Mouse (Mus musculus): ENCODE data around the gene Pde4d. TPM values are rescaled to one million over a fixed set of nuclear protein-coding genes. Genes with fewer than 3 reads are reported as not detected.

Gene Pde4d
- total and polyA plus RNA-seq, 3 experiments: 18.5 to 18.8 TPM; not detected in 1

DNA sequence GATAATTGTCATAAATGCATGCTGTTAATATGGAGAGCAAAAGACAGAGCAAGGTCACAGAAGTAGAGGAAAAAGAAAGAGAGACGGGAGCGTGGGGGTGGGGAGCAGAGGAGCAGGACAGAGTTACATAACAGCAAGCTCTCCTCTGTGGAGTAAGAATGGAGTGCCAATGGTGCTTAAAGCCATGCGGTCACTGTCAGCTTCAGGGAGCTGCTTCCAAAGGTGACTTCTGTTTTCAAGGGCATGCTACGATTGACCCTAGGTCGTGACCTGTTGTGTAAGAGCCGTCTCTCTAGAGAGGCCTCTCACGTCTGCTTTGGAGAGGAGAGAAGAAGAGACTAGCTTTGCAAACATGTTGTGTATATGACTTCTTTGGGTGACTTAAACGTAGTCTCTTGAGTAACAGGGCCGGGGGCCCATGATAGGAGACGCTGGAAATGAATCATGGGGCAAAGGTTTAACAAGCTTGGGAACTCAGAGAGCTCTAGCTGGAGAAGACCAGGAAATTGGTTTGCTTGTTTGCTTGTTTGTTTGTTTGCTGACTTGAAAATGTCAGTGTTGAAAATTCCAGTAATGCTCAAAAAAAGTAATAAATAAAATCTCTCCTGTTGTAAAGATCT, 1186.3 kb downstream of the Pde4d start:
- Histone ChIP-seq H3K9me3 (replicated peaks; ENCODE audit: insufficient read depth, low read length) (no peaks in the 10 kb centered on the region), H3K9ac (ENCODE audit: control insufficient read depth, low read depth, low read length, poor library complexity, severe bottlenecking) (no peak overlapping the region), H3K27me3 (ENCODE audit: control insufficient read depth in 1 of 2, insufficient read depth in 2 of 2, low read length in 2 of 2) (no peaks in the 10 kb centered on the region), H3K36me3 (ENCODE audit: control insufficient read depth in 1 of 2, insufficient read depth in 2 of 2, low read length in 2 of 2) (peaks cover 0 to 2% of the 10 kb centered on the region in 2 experiments; a peak in 1 of 4 replicates), H3K4me1 (ENCODE audit: control insufficient read depth in 1 of 2, insufficient read depth in 2 of 2, low read length in 2 of 2) (peaks cover 0 to 10% of the 10 kb centered on the region in 2 experiments; a peak in 2 of 4 replicates), H3K4me3 (ENCODE audit: control insufficient read depth in 1 of 2, insufficient read depth in 1 of 2, low read depth in 2 of 2, low read length in 2 of 2) (no peak overlapping the region), H3K27ac (ENCODE audit: control insufficient read depth, low read depth, low read length) (no peak overlapping the region), H3K79me2 (ENCODE audit: control insufficient read depth, insufficient read depth, low read length, poor library complexity) (no peaks in the 10 kb centered on the region)
- DNase-seq (ENCODE audit: low read depth, low spot score): no peak
- TF ChIP-seq E2F4 (IDR thresholded peaks at IDR 0.05; ENCODE audit: borderline replicate concordance, low read depth, low read length): no peak
- no peak for TF ChIP-seq SMC3 (IDR thresholded peaks at IDR 0.05; ENCODE audit: low read depth, low read length)
- TF ChIP-seq ZMIZ1 (IDR thresholded peaks at IDR 0.05; ENCODE audit: low read depth, low read length): no peak
- TF ChIP-seq CHD1 (IDR thresholded peaks at IDR 0.05; ENCODE audit: low read depth, low read length): no peak
- no peak for TF ChIP-seq ETS1 (IDR thresholded peaks at IDR 0.05; ENCODE audit: low read depth, low read length)
- TF ChIP-seq SIN3A (IDR thresholded peaks at IDR 0.05; ENCODE audit: low read length): no peak
- TF ChIP-seq TBP (IDR thresholded peaks at IDR 0.05; ENCODE audit: low read depth, low read length): no peak

DNA sequence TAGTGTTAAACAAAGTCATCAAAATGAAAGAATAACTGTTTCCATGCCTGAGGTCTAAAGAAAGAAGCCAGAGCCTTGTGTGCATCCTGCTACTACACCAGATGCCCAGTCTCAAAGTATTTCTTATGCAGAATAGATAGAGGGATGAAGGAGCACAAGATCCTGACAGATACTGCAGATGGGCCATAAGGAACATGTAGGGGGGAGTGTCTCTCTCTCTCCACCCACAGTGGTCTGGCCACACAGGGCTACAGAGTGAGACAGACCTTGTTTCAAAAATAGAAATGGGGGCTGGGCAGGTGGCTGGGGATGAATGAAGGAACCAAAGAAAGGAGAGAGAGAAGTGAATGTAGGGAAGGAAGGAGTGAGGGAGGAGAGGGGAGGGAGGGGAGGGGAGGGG, 1188.5 kb downstream of the Pde4d start:
- Histone ChIP-seq H3K27ac (ENCODE audit: control insufficient read depth, low read depth, low read length) (no peak overlapping the region), H3K9me3 (replicated peaks; ENCODE audit: insufficient read depth, low read length) (no peaks in the 10 kb centered on the region), H3K27me3 (ENCODE audit: control insufficient read depth in 1 of 2, insufficient read depth in 2 of 2, low read length in 2 of 2) (no peaks in the 10 kb centered on the region), H3K36me3 (ENCODE audit: control insufficient read depth in 1 of 2, insufficient read depth in 2 of 2, low read length in 2 of 2) (peaks cover 0 to 17% of the 10 kb centered on the region in 2 experiments; a peak in 2 of 4 replicates), H3K4me1 (ENCODE audit: control insufficient read depth in 1 of 2, insufficient read depth in 2 of 2, low read length in 2 of 2) (peaks cover 15 to 19% of the 10 kb centered on the region in 2 experiments), H3K9ac (ENCODE audit: control insufficient read depth, low read depth, low read length, poor library complexity, severe bottlenecking) (no peak overlapping the region), H3K4me3 (ENCODE audit: control insufficient read depth in 1 of 2, insufficient read depth in 1 of 2, low read depth in 2 of 2, low read length in 2 of 2) (no peak overlapping the region), H3K79me2 (ENCODE audit: control insufficient read depth, insufficient read depth, low read length, poor library complexity) (no peaks in the 10 kb centered on the region)
- TF ChIP-seq JUND (IDR thresholded peaks at IDR 0.05; ENCODE audit: low read depth, low read length) (no peak), ETS1 (IDR thresholded peaks at IDR 0.05; ENCODE audit: low read depth, low read length) (no peak), NELFE (IDR thresholded peaks at IDR 0.05; ENCODE audit: low read depth, low read length) (no peak), MAFK (IDR thresholded peaks at IDR 0.05; ENCODE audit: borderline replicate concordance, low read depth, low read length) (no peak), POLR2AphosphoS5 (IDR thresholded peaks at IDR 0.05; ENCODE audit: borderline replicate concordance, low read depth, low read length) (no peak), ZC3H11A (IDR thresholded peaks at IDR 0.05; ENCODE audit: low read depth, low read length) (no peak), HCFC1 (IDR thresholded peaks at IDR 0.05; ENCODE audit: low read depth, low read length) (no peak), ZNF384 (IDR thresholded peaks at IDR 0.05; ENCODE audit: low read depth, low read length) (no peak), SMC3 (IDR thresholded peaks at IDR 0.05; ENCODE audit: low read depth, low read length) (no peak), GABPA (IDR thresholded peaks at IDR 0.05; ENCODE audit: low read depth, low read length) (no peak), USF2 (IDR thresholded peaks at IDR 0.05; ENCODE audit: borderline replicate concordance in 1 of 2, insufficient read depth in 1 of 2, low read depth in 1 of 2, low read length in 2 of 2) (no peak), UBTF (IDR thresholded peaks at IDR 0.05; ENCODE audit: borderline replicate concordance, insufficient read depth, low read depth, low read length) (no peak), TAL1 (IDR thresholded peaks at IDR 0.05; ENCODE audit: low read length) (no peak), RAD21 (IDR thresholded peaks at IDR 0.05; ENCODE audit: low read depth, low read length) (no peak), MAX (IDR thresholded peaks at IDR 0.05; ENCODE audit: low read length) (no peak), RCOR1 (IDR thresholded peaks at IDR 0.05; ENCODE audit: low read depth, low read length) (no peak), USF1 (IDR thresholded peaks at IDR 0.05; ENCODE audit: low read depth, low read length) (no peak), BHLHE40 (IDR thresholded peaks at IDR 0.05; ENCODE audit: borderline replicate concordance, low read depth, low read length) (no peak), ELF1 (IDR thresholded peaks at IDR 0.05; ENCODE audit: low read depth, low read length) (no peak)
- DNase-seq (ENCODE audit: low read depth, low spot score): no peak

Measured in MEL (cell line).